Mouse (Mus musculus) limb, embryonic 14.5 days (tissue): ENCODE data around the gene Rab5b. TPM values are rescaled to one million over a fixed set of nuclear protein-coding genes. Genes with fewer than 3 reads are reported as not detected.

Experiments used
- ATAC-seq: fragments of 200-750 bp; cut with Nextera tagmentation; 2 replicates; pipeline ENCODE4 v1.8.0; 2017; ENCODE audit warnings: low read depth, moderate number of reproducible peaks, moderate TSS enrichment; ENCODE audit not compliant: low FRiP score
- DNase-seq: peaks from one replicate; pipeline ENCODE4 v3.0.0-alpha.2; 2015; ENCODE audit warnings: low spot score
- H3K27ac ChIP-seq: fragments of 300-500 bp; sonication (generic); replicated peaks from 2 replicates; pipeline ENCODE4 v1.5.1; 2014; ENCODE audit warnings: low read depth, mild to moderate bottlenecking, low read length, moderate library complexity, mixed read lengths
- H3K27me3 ChIP-seq: fragments of 300-500 bp; sonication (generic); 2 replicates; pipeline ENCODE4 v1.6.1; 2014; ENCODE audit warnings: low read length, mixed read lengths; ENCODE audit not compliant: control insufficient read depth, insufficient read depth
- H3K36me3 ChIP-seq: fragments of 300-500 bp; sonication (generic); 2 replicates; pipeline ENCODE4 v1.6.1; 2014; ENCODE audit warnings: mild to moderate bottlenecking, low read length, moderate library complexity, mixed read lengths; ENCODE audit not compliant: control insufficient read depth, insufficient read depth
- H3K4me1 ChIP-seq: fragments of 300-500 bp; sonication (generic); 2 replicates; pipeline ENCODE4 v1.6.1; 2014; ENCODE audit warnings: antibody characterized with exemption, low read length, mixed read lengths; ENCODE audit not compliant: control insufficient read depth, insufficient read depth
- H3K4me2 ChIP-seq: fragments of 300-500 bp; sonication (generic); replicated peaks from 2 replicates; pipeline ENCODE4 v1.6.1; 2014; ENCODE audit warnings: low read depth, mild to moderate bottlenecking, low read length, moderate library complexity; ENCODE audit not compliant: severe bottlenecking
- H3K4me3 ChIP-seq: fragments of 300-500 bp; sonication (generic); replicated peaks from 2 replicates; pipeline ENCODE4 v1.5.1; 2014; ENCODE audit warnings: low read length
- H3K9ac ChIP-seq: fragments of 300-500 bp; sonication (generic); 2 replicates; pipeline ENCODE4 v1.6.1; 2014; ENCODE audit warnings: mild to moderate bottlenecking, low read depth, low read length, moderate library complexity; ENCODE audit not compliant: severe bottlenecking
- H3K9me3 ChIP-seq: fragments of 300-500 bp; sonication (generic); 2 replicates; pipeline ENCODE4 v1.6.1; 2016; ENCODE audit warnings: low read length; ENCODE audit not compliant: control insufficient read depth
- POLR2A ChIP-seq: fragments of 200-500 bp; IDR thresholded peaks from 2 replicates; pipeline ENCODE4 v1.8.0; 2012; ENCODE audit warnings: inconsistent platforms, mild to moderate bottlenecking, moderate library complexity, borderline replicate concordance; ENCODE audit not compliant: insufficient read depth, insufficient read length; ENCODE audit errors: extremely low read depth
- WGBS: fragments of 180-500 bp; shearing (Covaris S2); extraction: QIAGEN DNeasy Blood & Tissue Kit; methylation state at CpG from one replicate; pipeline ENCODE4 v1.1.7; 2014; 5-methylcytosine and 5-hydroxymethylcytosine counted together
- polyA plus RNA-seq, 2 experiments: library from polyadenylated mRNA; depleted of rRNA in 1 of 2; stranded (reverse) in 1 of 2; unstranded in 1 of 2; fragments of >200 nt; fragmentation: Nextera tagmentation in 1 of 2; extraction: Ambion mirVana in 1 of 2; gene quantifications; 2 replicates each; pipeline versions ENCODE4 v1.2.1 to v1.2.3; 2012 to 2014

The Rab5b gene
- polyA plus RNA-seq, 2 experiments, result 78.8 to 88.3 TPM

- no peak for ATAC-seq
- no peaks in the 10 kb centered on the region for H3K27me3 ChIP-seq
- H3K9ac ChIP-seq, result no peak overlapping the region
- no peak overlapping the region for H3K4me3 ChIP-seq
- no peak for TF ChIP-seq POLR2A
- H3K9me3 ChIP-seq, result no peaks in the 10 kb centered on the region
- H3K27ac ChIP-seq, result no peak overlapping the region
- DNase-seq, result no peak
- WGBS, result 80% methylated on average over 3 of the region's 3 CpGs
- H3K4me2 ChIP-seq, result no peak overlapping the region
- H3K36me3 ChIP-seq, result no peaks in the 10 kb centered on the region
- no peaks in the 10 kb centered on the region for H3K4me1 ChIP-seq
These were observed 40.8 kb downstream of the Rab5b start for GRCm38 (mm10) chr10:128655254-128655653.

- no peak overlapping the region for H3K9ac ChIP-seq
- no peaks in the 10 kb centered on the region for H3K9me3 ChIP-seq
- DNase-seq (no peak), ATAC-seq (no peak)
- no peak for TF ChIP-seq POLR2A
- no peaks in the 10 kb centered on the region for H3K36me3 ChIP-seq
- no peaks in the 10 kb centered on the region for H3K4me1 ChIP-seq
- WGBS, result 60% methylated on average over 4 of the region's 4 CpGs
- no peak overlapping the region for H3K27ac ChIP-seq
- H3K27me3 ChIP-seq, result no peaks in the 10 kb centered on the region
- no peak overlapping the region for H3K4me3 ChIP-seq
- no peak overlapping the region for H3K4me2 ChIP-seq
These were observed 42.2 kb downstream of the Rab5b start for GRCm38 (mm10) chr10:128653866-128654265.

DNA sequence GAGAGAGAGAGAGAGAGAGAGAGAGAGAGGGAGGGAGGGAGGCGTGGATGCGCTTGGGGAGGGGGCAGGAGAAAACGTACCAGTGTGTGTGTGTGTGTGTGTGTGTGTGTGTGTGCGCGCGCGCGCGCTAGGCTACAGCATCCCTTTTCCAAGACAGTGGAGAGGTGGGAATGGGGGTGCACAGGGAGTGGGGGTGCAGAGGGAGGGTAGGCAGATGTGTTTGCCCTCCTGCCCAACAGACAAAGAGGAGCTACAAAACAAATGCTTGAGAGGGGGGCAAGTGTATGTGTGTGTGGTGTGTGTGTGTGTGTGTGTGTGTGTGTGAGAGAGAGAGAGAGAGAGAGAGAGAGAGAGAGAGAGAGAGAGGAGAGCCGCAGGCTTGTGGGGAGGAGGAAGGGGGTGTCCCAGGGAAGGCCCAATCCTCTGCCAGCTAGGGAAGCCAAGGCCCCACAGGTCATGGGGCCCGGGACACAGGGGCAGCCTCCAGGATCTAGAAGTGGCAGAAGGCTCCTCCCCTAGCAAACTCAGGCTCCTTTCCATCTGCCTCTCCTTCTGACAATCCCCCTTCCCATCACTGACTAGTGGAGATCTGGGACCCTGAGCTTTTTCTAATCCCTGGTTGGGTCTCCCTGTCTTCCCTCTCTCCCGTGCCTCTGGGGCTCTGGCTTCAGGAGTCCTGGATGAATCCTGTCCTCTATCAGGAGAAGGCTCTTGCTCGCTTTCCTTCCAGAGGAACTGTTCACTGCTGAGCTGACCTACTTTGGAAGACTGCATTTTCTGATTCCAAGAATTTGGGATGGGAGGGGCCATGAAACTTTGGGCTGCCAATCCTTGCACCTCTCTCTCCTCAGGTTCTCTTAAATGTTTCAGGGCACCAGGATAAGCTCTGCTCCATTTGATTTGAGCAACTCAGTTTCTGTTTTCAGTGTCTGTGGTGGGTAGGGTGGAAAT lies 49.6 kb downstream of the Rab5b start:
- peaks cover under 1% of the 10 kb centered on the region for H3K36me3 ChIP-seq
- ATAC-seq, result peak; percentile 69
- no peaks in the 10 kb centered on the region for H3K27me3 ChIP-seq
- TF ChIP-seq POLR2A, result no peak
- H3K9me3 ChIP-seq, result no peaks in the 10 kb centered on the region
- 7% methylated on average over 9 of the region's 13 CpGs for WGBS
- H3K9ac ChIP-seq, result peak overlapping the region; percentile 50
- H3K4me3 ChIP-seq, result peak overlapping the region; percentile 52
- H3K27ac ChIP-seq, result peak overlapping the region; percentile 52
- peak; percentile 65 for DNase-seq
- H3K4me1 ChIP-seq, result peaks cover 14% of the 10 kb centered on the region
- H3K4me2 ChIP-seq, result peak overlapping the region; percentile 77

GRCm38 (mm10) chr10:128645111-128646011 lies 50.7 kb downstream of the Rab5b start, which contains the start of gene Ikzf4:
TSS of gene Ikzf4 (minus strand) at chr10:128645991.
- peak within 1 kb of the TSS; percentile 52 for H3K4me3 ChIP-seq
- H3K27ac ChIP-seq, result peak within 1 kb of the TSS; percentile 52
- DNase-seq, result peak; percentile 49
- TF ChIP-seq POLR2A, result 0 out of 2 replicates have a peak, but pooled peaks have one; percentile 24
- peak; percentile 74 for ATAC-seq
- WGBS, result 3% methylated on average over 34 of the region's 36 CpGs
- no peaks in the 10 kb centered on the region for H3K27me3 ChIP-seq
- H3K9me3 ChIP-seq, result no peaks in the 10 kb centered on the region
- peaks cover 10% of the 10 kb centered on the region for H3K36me3 ChIP-seq
- peak within 1 kb of the TSS; percentile 66 for H3K9ac ChIP-seq
- H3K4me2 ChIP-seq, result peak within 1 kb of the TSS; percentile 77
- H3K4me1 ChIP-seq, result peaks cover 14% of the 10 kb centered on the region

- H3K27me3 ChIP-seq, result no peaks in the 10 kb centered on the region
- WGBS, result 88% methylated on average over 6 of the region's 6 CpGs
- H3K4me3 ChIP-seq, result no peak overlapping the region
- no peaks in the 10 kb centered on the region for H3K9me3 ChIP-seq
- no peak overlapping the region for H3K4me2 ChIP-seq
- H3K36me3 ChIP-seq, result peaks cover 31% of the 10 kb centered on the region
- peaks cover 14% of the 10 kb centered on the region for H3K4me1 ChIP-seq
- ATAC-seq (no peak), DNase-seq (no peak)
- TF ChIP-seq POLR2A, result no peak
- no peak overlapping the region for H3K9ac ChIP-seq
- H3K27ac ChIP-seq, result no peak overlapping the region
These were observed 53.3 kb downstream of the Rab5b start for GRCm38 (mm10) chr10:128642749-128643148.
